Mouse (Mus musculus) cerebellum, adult 11-12 months (tissue): ENCODE results near the gene Ndufv3.

Source experiments
- DNase-seq: peaks from one replicate; pipeline ENCODE4 v3.0.0; 2022

The Ndufv3 gene

GRCm38 (mm10) chr17:31557947-31558542, 38.1 kb downstream of the Ndufv3 start:
- no peak for DNase-seq

- DNase-seq, result no peak
Observed at GRCm38 (mm10) chr17:31559021-31559789, 39.3 kb downstream of the Ndufv3 start.

GRCm38 (mm10) chr17:31563632-31564014, 43.7 kb downstream of the Ndufv3 start:
- peak; percentile 66 for DNase-seq

- peak; percentile 99 for DNase-seq
Observed at GRCm38 (mm10) chr17:31564015-31564857, 44.3 kb downstream of the Ndufv3 start, which contains the start of gene Pknox1. TSS of gene Pknox1 (plus strand) at chr17:31564734.

GRCm38 (mm10) chr17:31564858-31565140, 44.9 kb downstream of the Ndufv3 start:
- no peak for DNase-seq

- peak; percentile 78 for DNase-seq
Observed at GRCm38 (mm10) chr17:31565141-31566056, 45.5 kb downstream of the Ndufv3 start.

GRCm38 (mm10) chr17:31566276-31566675, 46.4 kb downstream of the Ndufv3 start:
- DNase-seq, result no peak

GRCm38 (mm10) chr17:31569756-31570155, 49.8 kb downstream of the Ndufv3 start:
- no peak for DNase-seq

GRCm38 (mm10) chr17:31570321-31570925, 50.5 kb downstream of the Ndufv3 start:
- DNase-seq, result no peak

GRCm38 (mm10) chr17:31571689-31572088, 51.8 kb downstream of the Ndufv3 start:
- DNase-seq, result no peak

GRCm38 (mm10) chr17:31574662-31575061, 54.7 kb downstream of the Ndufv3 start:
- DNase-seq, result no peak

- DNase-seq, result peak; percentile 87
Observed at GRCm38 (mm10) chr17:31576394-31577175, 56.7 kb downstream of the Ndufv3 start.

- no peak for DNase-seq
Observed at GRCm38 (mm10) chr17:31580344-31580743, 60.4 kb downstream of the Ndufv3 start.
